In the genomic region with DNA sequence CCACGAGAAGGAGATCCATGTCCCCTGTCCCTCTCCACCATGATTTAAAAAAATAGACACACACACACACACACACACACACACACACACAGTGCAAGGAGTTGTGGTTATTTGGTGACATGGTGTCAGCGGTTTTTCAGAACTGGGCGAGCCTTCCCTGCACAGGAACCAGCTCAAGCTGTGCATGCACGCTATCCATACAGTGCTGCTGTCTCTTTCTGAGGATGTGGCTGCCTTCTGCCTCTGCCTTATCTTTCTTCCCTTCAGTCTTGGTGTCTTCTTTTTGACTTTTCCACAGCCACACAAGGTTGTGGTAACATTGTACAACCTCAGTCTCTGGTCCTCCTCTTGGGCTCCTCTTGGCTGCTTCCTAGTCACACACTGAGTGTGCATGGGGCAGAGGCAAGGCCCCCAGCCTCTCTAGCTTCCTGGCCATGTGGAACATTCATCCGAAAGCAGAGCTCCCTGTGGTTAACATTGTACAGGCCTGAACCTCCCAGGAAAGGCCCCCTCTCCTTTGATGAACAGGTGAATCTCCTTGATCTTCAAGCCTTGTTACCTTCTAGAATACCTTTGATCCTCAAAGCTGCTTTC, we compare ENCODE assay signal across 18 mouse cellular contexts.
DNase-seq lines count a peak whose midpoint lies in the region; ATAC-seq lines count a peak whose summit lies in the region.
"Had no signal": no experiment of that assay in that cellular context is flagged by ENCODE, and none has a peak within 500 bp of the region (broad histone marks: within the 10 kb centered on the region; RNA-seq: fewer than 3 reads in every experiment).

No protein-coding gene starts in this region.

- peaks cover 9% of the 10 kb centered on the region for H3K27me3 ChIP-seq in megakaryocyte, embryonic 14.5 days (replicated peaks)
- H3K27me3 ChIP-seq: intestine, embryonic 15.5 days; kidney, embryonic 15.5 days; midbrain, embryonic 13.5 days; neural tube, embryonic 15.5 days had no signal

- peak overlapping the region; percentile 81 for H3K4me3 ChIP-seq in megakaryocyte, embryonic 14.5 days (replicated peaks)
- H3K4me3 ChIP-seq: intestine, embryonic 15.5 days; kidney, embryonic 15.5 days; midbrain, embryonic 13.5 days; myocyte; neural tube, embryonic 15.5 days had no signal

- ATAC-seq in megakaryocyte, adult 5-6 weeks (ENCODE audit: poor library complexity, severe bottlenecking): no peak
- ATAC-seq: forebrain, postnatal 0 days; intestine, embryonic 15.5 days; midbrain, embryonic 13.5 days had no signal

- no peaks in the 10 kb centered on the region for H3K9me3 ChIP-seq in megakaryocyte, embryonic 14.5 days
- H3K9me3 ChIP-seq: intestine, embryonic 15.5 days; kidney, embryonic 15.5 days; midbrain, embryonic 13.5 days; neural tube, embryonic 15.5 days had no signal

- peaks cover 84% of the 10 kb centered on the region for H3K4me1 ChIP-seq in megakaryocyte, embryonic 14.5 days
- H3K4me1 ChIP-seq: kidney, embryonic 15.5 days; neural tube, embryonic 15.5 days had no signal

- no peaks in the 10 kb centered on the region for H3K36me3 ChIP-seq in megakaryocyte, embryonic 14.5 days (replicated peaks; ENCODE audit: low read length)
- H3K36me3 ChIP-seq: intestine, embryonic 15.5 days; kidney, embryonic 15.5 days; midbrain, embryonic 13.5 days; neural tube, embryonic 15.5 days had no signal

- intact Hi-C loops in left cerebral cortex, postnatal 14 days (cut with DNase I): no loop called here

- peak; percentile 48 for DNase-seq in CD4-positive, CD25-positive, alpha-beta regulatory T cell, adult 2 months (ENCODE audit: low read depth, low spot score)
- DNase-seq in induced T-regulatory cell, adult 2 months (ENCODE audit: low read depth): peak; percentile 54
- DNase-seq in thymus, postnatal 36 days: peak; percentile 13 to 36
- no peak for DNase-seq in left cerebral cortex, postnatal 14 days (ENCODE audit: low spot score in 2 of 2)
- DNase-seq in heart, postnatal 4 days: no peak
- DNase-seq: adrenal gland, postnatal 14 days; cerebellum, postnatal 10 days; embryo, embryonic 11 days; forebrain, postnatal 0 days; lung, embryonic 14.5 days; lung, postnatal 4 days had no signal

Comparison
In these comparisons a context has a peak if more than half of its experiments do, and no peak if none do; other contexts are left out.
1. DNase-seq: peak in CD4-positive, CD25-positive, alpha-beta regulatory T cell, adult 2 months (single experiment), induced T-regulatory cell, adult 2 months (single experiment) and thymus, postnatal 36 days (2 of 2); none in left cerebral cortex, postnatal 14 days (0 of 2) and heart, postnatal 4 days (single experiment).